Mouse (Mus musculus) erythroblast, adult 5-6 weeks (primary cell): ENCODE results near the gene Gm867. TPM values are rescaled to one million over a fixed set of nuclear protein-coding genes. Genes with fewer than 3 reads are reported as not detected.

ENCODE experiments used
- ATAC-seq: replicated peaks from 2 replicates; pipeline ENCODE4 v1.8.0; 2016; ENCODE audit warnings: moderate number of reproducible peaks, mild to moderate bottlenecking, moderate TSS enrichment, inconsistent platforms; ENCODE audit not compliant: poor library complexity, low FRiP score, severe bottlenecking
- total RNA-seq, 2 experiments: library from RNA; stranded (forward) in 1 of 2; stranded (reverse) in 1 of 2; fragments of 150-400 nt in 1 of 2; fragments of 200-764, 138-1000 nt in 1 of 2; gene quantifications; 2 replicates each; pipeline versions ENCODE4 v1.2.3 to v1.2.4; 2015 to 2017; ENCODE audit warnings: low replicate concordance in 2 of 2

Gm867 gene
- total RNA-seq (2015; ENCODE audit: low replicate concordance) = 91.3 and 110 TPM in 2 replicates
- total RNA-seq (2017; ENCODE audit: low replicate concordance) = 27.6 and 34.8 TPM in 2 replicates

- no peak for ATAC-seq
These were observed at the start of gene Gm867 for GRCm38 (mm10) chr10:75940520-75940919. Gene Gm867 (minus strand): TSS chr10:75940672.

GRCm38 (mm10) chr10:75979432-75979831, 39.0 kb upstream of the Gm867 start:
- no peak for ATAC-seq

- no peak for ATAC-seq
These were observed 38.3 kb upstream of the Gm867 start for GRCm38 (mm10) chr10:75978835-75979157.

GRCm38 (mm10) chr10:75978119-75978834, 37.8 kb upstream of the Gm867 start:
- ATAC-seq = no peak

- 0 out of 2 replicates have a peak, but pooled peaks have one; percentile 24 for ATAC-seq
These were observed 34.7 kb upstream of the Gm867 start for GRCm38 (mm10) chr10:75975216-75975615.

GRCm38 (mm10) chr10:75973846-75974245, 33.4 kb upstream of the Gm867 start:
- no peak for ATAC-seq

- no peak for ATAC-seq
These were observed 13.9 kb upstream of the Gm867 start, which contains the start of gene Gm5134 for GRCm38 (mm10) chr10:75954381-75954811. Gene Gm5134 (plus strand): TSS chr10:75954514.

GRCm38 (mm10) chr10:75951424-75952050, 11.1 kb upstream of the Gm867 start:
- ATAC-seq = peak; percentile 79

GRCm38 (mm10) chr10:75950791-75951210, 10.3 kb upstream of the Gm867 start:
- ATAC-seq = no peak

- ATAC-seq = no peak
These were observed 8.9 kb upstream of the Gm867 start for GRCm38 (mm10) chr10:75949053-75950045.

GRCm38 (mm10) chr10:75948079-75948478, 7.6 kb upstream of the Gm867 start:
- no peak for ATAC-seq

- no peak for ATAC-seq
These were observed 5.4 kb upstream of the Gm867 start for GRCm38 (mm10) chr10:75945896-75946295.

GRCm38 (mm10) chr10:75945213-75945612, 4.7 kb upstream of the Gm867 start:
- no peak for ATAC-seq

- ATAC-seq = no peak
These were observed 3.7 kb upstream of the Gm867 start for GRCm38 (mm10) chr10:75944066-75944772.

GRCm38 (mm10) chr10:75942736-75943477, 2.4 kb upstream of the Gm867 start, which contains the start of gene Vpreb3:
Gene Vpreb3 (plus strand): TSS chr10:75943057.
- ATAC-seq = no peak

GRCm38 (mm10) chr10:75941042-75941824, 761 bp upstream of the Gm867 start:
- ATAC-seq = no peak

- ATAC-seq = peak; percentile 82
These were observed 814 bp downstream of the Gm867 start for GRCm38 (mm10) chr10:75939481-75940234.
